Mouse (Mus musculus): ENCODE results near the gene Socs3. TPM values are rescaled to one million over a fixed set of nuclear protein-coding genes. Genes with fewer than 3 reads are reported as not detected.

Gene Socs3
- polyA plus RNA-seq, 1 experiment: 27.3 TPM

- TF ChIP-seq USF1 (IDR thresholded peaks at IDR 0.05; ENCODE audit: low read depth): no peak
- TF ChIP-seq CEBPB (IDR thresholded peaks at IDR 0.05; ENCODE audit: insufficient read depth, poor library complexity, severe bottlenecking): no peak
- no peak for TF ChIP-seq MYOD1 (IDR thresholded peaks at IDR 0.05; ENCODE audit: control insufficient read depth in 1 of 3, insufficient read length in 2 of 3, low read depth in 2 of 3)
- TF ChIP-seq TCF3 (IDR thresholded peaks at IDR 0.05; ENCODE audit: insufficient read length, low read depth): no peak
- Histone ChIP-seq H3K4me3 (no peak overlapping the region), H3ac (ENCODE audit: control insufficient read depth, insufficient read length) (no peak overlapping the region), H3K36me3 (ENCODE audit: control insufficient read depth, insufficient read depth) (peaks cover 30% of the 10 kb centered on the region), H3K79me2 (ENCODE audit: control insufficient read depth, insufficient read depth) (peaks cover 55% of the 10 kb centered on the region), H3K4me2 (ENCODE audit: low read depth) (no peak overlapping the region), H3K27me3 (ENCODE audit: control insufficient read depth, insufficient read depth, insufficient read length) (no peaks in the 10 kb centered on the region)
Measured at GRCm38 (mm10) chr11:118000565-118001215, 30.8 kb upstream of the Socs3 start.

GRCm38 (mm10) chr11:118000083-118000482, 30.2 kb upstream of the Socs3 start:
- TF ChIP-seq TCF3 (IDR thresholded peaks at IDR 0.05; ENCODE audit: insufficient read length, low read depth): no peak
- TF ChIP-seq SRF (IDR thresholded peaks at IDR 0.05; ENCODE audit: control insufficient read depth, insufficient read length, low read depth): no peak
- TF ChIP-seq CEBPB (IDR thresholded peaks at IDR 0.05; ENCODE audit: insufficient read depth, poor library complexity, severe bottlenecking): no peak
- TF ChIP-seq E2F4 (IDR thresholded peaks at IDR 0.05; ENCODE audit: insufficient read depth): no peak
- no peak for TF ChIP-seq USF1 (IDR thresholded peaks at IDR 0.05; ENCODE audit: low read depth)
- no peak for TF ChIP-seq POLR2A (IDR thresholded peaks at IDR 0.05; ENCODE audit: insufficient read length, low read depth)
- no peak for TF ChIP-seq POLR2AphosphoS2 (IDR thresholded peaks at IDR 0.05; ENCODE audit: insufficient read length, low read depth)
- no peak for TF ChIP-seq TCF12 (IDR thresholded peaks at IDR 0.05; ENCODE audit: insufficient read depth, poor library complexity, severe bottlenecking)
- TF ChIP-seq REST (IDR thresholded peaks at IDR 0.05; ENCODE audit: insufficient read depth, insufficient read length): no peak
- TF ChIP-seq MYOD1 (IDR thresholded peaks at IDR 0.05; ENCODE audit: control insufficient read depth in 1 of 3, insufficient read length in 2 of 3, low read depth in 2 of 3): peak in 1 of 3 experiments; percentile 76
- TF ChIP-seq MYOG (IDR thresholded peaks at IDR 0.05; ENCODE audit: control insufficient read depth in 1 of 3, insufficient read depth in 1 of 3, insufficient read length in 2 of 3, low read depth in 2 of 3): peak in 1 of 3 experiments; percentile 75
- no peak for TF ChIP-seq MAX (IDR thresholded peaks at IDR 0.05; ENCODE audit: low read depth)
- no peak overlapping the region for H3K4me2 ChIP-seq (ENCODE audit: low read depth)
- peaks cover 25% of the 10 kb centered on the region for H3K36me3 ChIP-seq (ENCODE audit: control insufficient read depth, insufficient read depth)

GRCm38 (mm10) chr11:117999260-117999934, 29.6 kb upstream of the Socs3 start:
- no peak overlapping the region for H3ac ChIP-seq (ENCODE audit: control insufficient read depth, insufficient read length)
- TF ChIP-seq REST (IDR thresholded peaks at IDR 0.05; ENCODE audit: insufficient read depth, insufficient read length): no peak
- TF ChIP-seq MYOG (IDR thresholded peaks at IDR 0.05; ENCODE audit: control insufficient read depth in 1 of 3, insufficient read depth in 1 of 3, insufficient read length in 2 of 3, low read depth in 2 of 3): no peak
- TF ChIP-seq POLR2A (IDR thresholded peaks at IDR 0.05; ENCODE audit: insufficient read length, low read depth): no peak
- TF ChIP-seq SRF (IDR thresholded peaks at IDR 0.05; ENCODE audit: control insufficient read depth, insufficient read length, low read depth): no peak
- TF ChIP-seq MAX (IDR thresholded peaks at IDR 0.05; ENCODE audit: low read depth): no peak
- no peak for TF ChIP-seq MYOD1 (IDR thresholded peaks at IDR 0.05; ENCODE audit: control insufficient read depth in 1 of 3, insufficient read length in 2 of 3, low read depth in 2 of 3)
- TF ChIP-seq TCF3 (IDR thresholded peaks at IDR 0.05; ENCODE audit: insufficient read length, low read depth): no peak
- TF ChIP-seq TCF12 (IDR thresholded peaks at IDR 0.05; ENCODE audit: insufficient read depth, poor library complexity, severe bottlenecking): no peak
- TF ChIP-seq POLR2AphosphoS2 (IDR thresholded peaks at IDR 0.05; ENCODE audit: insufficient read length, low read depth): no peak
- TF ChIP-seq USF1 (IDR thresholded peaks at IDR 0.05; ENCODE audit: low read depth): no peak
- TF ChIP-seq CEBPB (IDR thresholded peaks at IDR 0.05; ENCODE audit: insufficient read depth, poor library complexity, severe bottlenecking): no peak
- peaks cover 59% of the 10 kb centered on the region for H3K79me2 ChIP-seq (ENCODE audit: control insufficient read depth, insufficient read depth)
- no peak overlapping the region for H3K4me2 ChIP-seq (ENCODE audit: low read depth)
- H3K36me3 ChIP-seq (ENCODE audit: control insufficient read depth, insufficient read depth): peaks cover 25% of the 10 kb centered on the region
- no peaks in the 10 kb centered on the region for H3K27me3 ChIP-seq (ENCODE audit: control insufficient read depth, insufficient read depth, insufficient read length)
- no peak overlapping the region for H3K4me3 ChIP-seq

More at GRCm38 (mm10) chr11:118000083-118000482, 30.2 kb upstream of the Socs3 start:
- H3K79me2 ChIP-seq (ENCODE audit: control insufficient read depth, insufficient read depth): peaks cover 58% of the 10 kb centered on the region
- H3K4me3 ChIP-seq: no peak overlapping the region
- H3ac ChIP-seq (ENCODE audit: control insufficient read depth, insufficient read length): no peak overlapping the region
- H3K27me3 ChIP-seq (ENCODE audit: control insufficient read depth, insufficient read depth, insufficient read length): no peaks in the 10 kb centered on the region

GRCm38 (mm10) chr11:117998356-117998755, 28.5 kb upstream of the Socs3 start:
- H3K4me2 ChIP-seq (ENCODE audit: low read depth): no peak overlapping the region
- TF ChIP-seq MYOG (IDR thresholded peaks at IDR 0.05; ENCODE audit: control insufficient read depth in 1 of 3, insufficient read depth in 1 of 3, insufficient read length in 2 of 3, low read depth in 2 of 3) (no peak), TCF3 (IDR thresholded peaks at IDR 0.05; ENCODE audit: insufficient read length, low read depth) (no peak), E2F4 (IDR thresholded peaks at IDR 0.05; ENCODE audit: insufficient read depth) (no peak), POLR2AphosphoS2 (IDR thresholded peaks at IDR 0.05; ENCODE audit: insufficient read length, low read depth) (no peak), TCF12 (IDR thresholded peaks at IDR 0.05; ENCODE audit: insufficient read depth, poor library complexity, severe bottlenecking) (no peak), SRF (IDR thresholded peaks at IDR 0.05; ENCODE audit: control insufficient read depth, insufficient read length, low read depth) (no peak), REST (IDR thresholded peaks at IDR 0.05; ENCODE audit: insufficient read depth, insufficient read length) (no peak), CEBPB (IDR thresholded peaks at IDR 0.05; ENCODE audit: insufficient read depth, poor library complexity, severe bottlenecking) (no peak), MAX (IDR thresholded peaks at IDR 0.05; ENCODE audit: low read depth) (no peak), USF1 (IDR thresholded peaks at IDR 0.05; ENCODE audit: low read depth) (no peak), MYOD1 (IDR thresholded peaks at IDR 0.05; ENCODE audit: control insufficient read depth in 1 of 3, insufficient read length in 2 of 3, low read depth in 2 of 3) (no peak), POLR2A (IDR thresholded peaks at IDR 0.05; ENCODE audit: insufficient read length, low read depth) (no peak)
- peaks cover 69% of the 10 kb centered on the region for H3K79me2 ChIP-seq (ENCODE audit: control insufficient read depth, insufficient read depth)
- H3ac ChIP-seq (ENCODE audit: control insufficient read depth, insufficient read length): no peak overlapping the region
- no peaks in the 10 kb centered on the region for H3K27me3 ChIP-seq (ENCODE audit: control insufficient read depth, insufficient read depth, insufficient read length)
- H3K4me3 ChIP-seq: no peak overlapping the region
- peaks cover 23% of the 10 kb centered on the region for H3K36me3 ChIP-seq (ENCODE audit: control insufficient read depth, insufficient read depth)

Data from myocyte (in vitro differentiated cells).